Mouse (Mus musculus): ENCODE measurements around the gene Reps2. TPM values are rescaled to one million over a fixed set of nuclear protein-coding genes. Genes with fewer than 3 reads are reported as not detected.

The Reps2 gene
- polyA plus RNA-seq, 1 experiment from 2014 or later, result 1.4 TPM

DNA sequence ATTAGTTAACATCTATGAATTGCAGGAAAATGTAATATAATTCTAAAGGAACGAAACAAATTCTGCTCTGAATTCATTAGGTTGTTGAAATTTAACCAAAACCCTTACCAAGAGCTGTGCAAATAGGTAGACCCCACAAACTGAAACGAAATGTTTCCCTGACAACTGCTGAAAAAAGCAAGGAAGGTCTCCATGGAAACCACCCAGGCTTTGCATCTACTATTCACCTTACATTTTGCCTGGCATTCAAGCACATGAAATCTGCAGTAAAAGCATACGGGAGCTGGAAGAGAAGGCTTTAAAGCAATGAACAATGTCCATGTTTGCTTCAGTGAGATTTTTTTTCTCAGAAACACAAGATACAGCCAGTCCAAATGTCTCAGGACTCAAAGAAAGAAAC is 59.1 kb downstream of the Reps2 start:
- Histone ChIP-seq H3K4me1 (no peaks in the 10 kb centered on the region), H3K9me3 (no peaks in the 10 kb centered on the region), H3K27me3 (peaks cover 19% of the 10 kb centered on the region; the same call in 1 of the 2 replicates), H3K4me2 (replicated peaks) (no peak overlapping the region), H3K27ac (no peak overlapping the region), H3K9ac (no peak overlapping the region), H3K4me3 (no peak overlapping the region), H3K36me3 (no peaks in the 10 kb centered on the region)
- 70% methylated on average over 3 of the region's 3 CpGs for WGBS
- ATAC-seq (ENCODE audit: low FRiP score, low read depth), result no peak

DNA sequence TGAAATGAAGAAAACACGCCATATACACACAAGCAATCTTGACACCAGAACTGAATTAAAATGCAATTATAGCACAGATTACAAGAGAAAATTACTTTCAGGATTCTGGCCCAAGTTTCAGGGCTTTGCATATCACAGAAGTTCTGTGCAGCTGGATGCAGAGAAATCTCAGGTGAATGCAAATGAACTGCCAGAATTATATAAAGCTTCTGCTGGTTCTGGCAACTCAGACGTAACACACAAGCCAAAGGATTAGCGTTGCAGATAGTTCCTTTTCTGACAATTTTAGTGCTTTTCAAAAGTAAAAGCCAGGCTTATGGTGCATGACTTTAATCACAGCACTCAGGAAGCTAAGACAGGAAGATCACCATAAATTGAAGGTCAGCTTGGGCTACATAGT is 62.9 kb downstream of the Reps2 start:
- no peak for ATAC-seq (ENCODE audit: low FRiP score, low read depth)

DNA sequence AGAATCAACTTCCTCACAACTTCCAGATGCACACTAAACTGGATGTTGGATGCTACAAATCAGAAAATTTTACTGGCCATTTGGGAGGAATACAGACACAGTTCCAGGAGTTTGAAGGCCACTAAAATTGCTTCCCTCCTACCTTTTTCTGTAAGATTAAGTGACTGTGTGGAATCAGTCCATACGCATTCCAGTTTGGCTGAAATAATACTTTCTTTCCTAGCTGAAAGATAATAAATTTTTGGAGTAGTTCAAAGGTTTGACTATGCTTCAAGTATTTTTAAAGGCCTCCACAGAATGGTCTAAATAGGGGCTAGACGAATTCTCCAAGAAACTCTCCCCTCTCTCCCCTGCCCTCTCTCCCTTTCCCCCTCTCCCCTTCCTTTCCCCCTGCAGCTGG is 75.0 kb downstream of the Reps2 start:
- Histone ChIP-seq H3K27ac (no peak overlapping the region), H3K4me1 (no peaks in the 10 kb centered on the region), H3K36me3 (no peaks in the 10 kb centered on the region), H3K9ac (no peak overlapping the region), H3K4me3 (no peak overlapping the region), H3K4me2 (replicated peaks) (no peak overlapping the region), H3K27me3 (peaks cover 12% of the 10 kb centered on the region; the same call in 1 of the 2 replicates), H3K9me3 (no peaks in the 10 kb centered on the region)
- peak; percentile 78 for ATAC-seq (ENCODE audit: low FRiP score, low read depth)
- 35% methylated on average over 2 of the region's 2 CpGs for WGBS

More for the DNA sequence above, 62.9 kb downstream of the Reps2 start:
- Histone ChIP-seq H3K9ac (no peak overlapping the region), H3K27ac (no peak overlapping the region), H3K4me3 (no peak overlapping the region), H3K4me1 (no peaks in the 10 kb centered on the region), H3K9me3 (no peaks in the 10 kb centered on the region), H3K4me2 (replicated peaks) (no peak overlapping the region), H3K36me3 (no peaks in the 10 kb centered on the region), H3K27me3 (peaks cover 24% of the 10 kb centered on the region; the same call in 1 of the 2 replicates)
- 50% methylated on average over 3 of the region's 3 CpGs for WGBS

DNA sequence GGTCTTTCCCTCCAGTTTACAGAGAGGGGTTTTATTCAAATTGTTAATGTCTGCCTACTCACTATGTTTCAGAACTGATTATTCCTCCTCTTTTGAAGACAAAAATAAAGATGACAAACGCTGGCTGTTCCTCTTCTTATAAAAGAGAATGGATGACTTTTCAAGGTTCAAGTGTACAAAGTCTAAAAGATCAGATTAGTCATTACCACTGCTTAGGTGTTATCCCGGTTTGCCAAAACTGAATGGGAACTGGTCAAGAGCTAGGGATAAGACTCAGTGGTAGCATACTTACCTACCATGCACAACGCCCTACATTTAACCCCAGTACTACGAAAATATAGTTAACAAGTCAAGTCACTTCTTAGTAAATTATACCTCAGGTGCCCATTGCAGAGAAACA is 77.9 kb downstream of the Reps2 start:
- no peak overlapping the region for H3K27ac ChIP-seq
- no peak for ATAC-seq (ENCODE audit: low FRiP score, low read depth)
- H3K36me3 ChIP-seq, result no peaks in the 10 kb centered on the region
- H3K9ac ChIP-seq, result no peak overlapping the region
- no peak overlapping the region for H3K4me3 ChIP-seq
- no peak overlapping the region for H3K4me2 ChIP-seq (replicated peaks)
- no peaks in the 10 kb centered on the region for H3K4me1 ChIP-seq
- peaks cover 20% of the 10 kb centered on the region; the same call in 1 of the 2 replicates for H3K27me3 ChIP-seq
- H3K9me3 ChIP-seq, result no peaks in the 10 kb centered on the region
- 89% methylated on average over 4 of the region's 4 CpGs for WGBS

DNA sequence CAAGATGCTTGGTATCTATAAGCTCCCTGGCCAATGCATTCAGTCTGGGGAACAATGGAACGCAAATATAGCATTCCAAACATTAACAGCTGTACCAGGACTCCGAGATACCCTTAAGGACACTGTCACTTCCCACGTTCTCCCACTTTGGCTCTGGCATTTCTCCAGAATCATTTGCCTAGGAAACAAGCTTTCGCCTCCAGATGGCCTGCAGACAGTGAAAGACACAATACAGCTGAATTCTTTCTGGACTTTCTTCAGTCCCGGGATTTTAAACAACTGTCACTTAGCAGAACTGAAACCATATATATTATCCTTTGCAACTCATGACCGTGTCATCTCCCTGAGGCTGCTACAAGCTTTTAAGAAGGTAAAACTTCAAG is 87.0 kb downstream of the Reps2 start:
- no peak for ATAC-seq (ENCODE audit: low FRiP score, low read depth)
- H3K4me2 ChIP-seq (replicated peaks), result no peak overlapping the region
- H3K9ac ChIP-seq, result no peak overlapping the region
- no peak overlapping the region for H3K27ac ChIP-seq
- H3K9me3 ChIP-seq, result no peaks in the 10 kb centered on the region
- no peaks in the 10 kb centered on the region for H3K4me1 ChIP-seq
- 63% methylated on average over 6 of the region's 6 CpGs for WGBS
- no peak overlapping the region for H3K4me3 ChIP-seq
- peaks cover 32% of the 10 kb centered on the region for H3K27me3 ChIP-seq
- no peaks in the 10 kb centered on the region for H3K36me3 ChIP-seq

DNA sequence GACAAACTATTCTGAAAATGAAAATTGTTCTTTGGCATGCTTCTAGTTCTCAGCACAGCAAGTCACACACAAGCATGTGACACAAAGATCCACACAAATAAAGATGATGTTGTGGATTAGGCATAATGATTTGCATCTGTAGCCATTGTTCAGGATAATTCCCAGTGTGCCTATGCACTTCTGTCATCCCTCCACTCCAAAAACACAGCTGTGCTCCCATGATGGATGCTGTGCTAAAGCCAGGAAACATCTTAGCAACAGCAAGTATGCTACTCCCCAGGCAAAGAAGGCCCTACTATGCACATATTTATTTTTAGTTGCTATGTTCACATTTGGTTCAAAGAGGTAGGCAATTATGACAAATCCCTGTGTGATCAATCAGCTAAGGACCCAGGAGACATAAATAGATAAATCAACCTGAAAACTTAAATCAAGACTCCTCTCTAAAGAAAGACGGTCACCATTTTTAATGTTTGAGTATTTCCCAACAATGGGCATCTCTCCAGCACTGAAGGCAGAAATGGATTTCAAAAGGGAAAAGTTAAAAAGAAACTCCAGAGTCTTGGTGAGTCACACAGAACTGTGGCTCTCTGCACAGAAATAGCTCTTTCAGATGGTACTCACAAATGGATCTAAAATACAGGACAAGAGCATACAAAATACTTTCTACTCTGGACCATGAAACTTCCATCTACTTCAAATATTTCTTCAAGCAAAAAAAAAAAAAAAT is 87.6 kb downstream of the Reps2 start:
- H3K4me3 ChIP-seq, result no peak overlapping the region
- ATAC-seq (ENCODE audit: low FRiP score, low read depth), result no peak
- H3K27ac ChIP-seq, result no peak overlapping the region
- H3K9me3 ChIP-seq, result no peaks in the 10 kb centered on the region
- H3K27me3 ChIP-seq, result peaks cover 29% of the 10 kb centered on the region
- WGBS, result 68% methylated on average over 1 of the region's 1 CpGs
- no peak overlapping the region for H3K9ac ChIP-seq
- no peaks in the 10 kb centered on the region for H3K4me1 ChIP-seq
- no peak overlapping the region for H3K4me2 ChIP-seq (replicated peaks)
- H3K36me3 ChIP-seq, result no peaks in the 10 kb centered on the region

DNA sequence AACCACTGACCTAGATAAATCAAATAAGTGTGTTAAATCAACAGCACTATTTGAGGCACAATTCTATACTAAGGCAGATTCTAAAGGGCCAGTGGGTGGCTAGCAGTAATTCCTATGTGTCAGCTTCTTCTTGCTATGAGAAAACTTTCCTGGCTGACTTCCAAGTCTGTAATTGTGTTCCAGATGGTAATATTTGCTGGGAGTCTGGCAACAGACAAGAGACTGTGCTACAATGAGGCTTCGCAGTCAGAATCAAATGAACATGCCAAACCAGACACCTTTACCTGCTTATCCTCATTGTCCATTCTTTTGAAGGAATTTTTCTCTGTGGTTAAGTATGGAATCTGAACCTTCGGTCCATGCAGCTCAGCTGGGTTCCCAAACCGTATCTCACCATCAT is 88.9 kb downstream of the Reps2 start:
- Histone ChIP-seq H3K4me1 (no peaks in the 10 kb centered on the region), H3K36me3 (no peaks in the 10 kb centered on the region), H3K4me2 (replicated peaks) (no peak overlapping the region), H3K27ac (no peak overlapping the region), H3K9me3 (no peaks in the 10 kb centered on the region), H3K9ac (no peak overlapping the region), H3K4me3 (no peak overlapping the region), H3K27me3 (peaks cover 29% of the 10 kb centered on the region)
- ATAC-seq (ENCODE audit: low FRiP score, low read depth), result no peak
- WGBS, result 63% methylated on average over 3 of the region's 3 CpGs

DNA sequence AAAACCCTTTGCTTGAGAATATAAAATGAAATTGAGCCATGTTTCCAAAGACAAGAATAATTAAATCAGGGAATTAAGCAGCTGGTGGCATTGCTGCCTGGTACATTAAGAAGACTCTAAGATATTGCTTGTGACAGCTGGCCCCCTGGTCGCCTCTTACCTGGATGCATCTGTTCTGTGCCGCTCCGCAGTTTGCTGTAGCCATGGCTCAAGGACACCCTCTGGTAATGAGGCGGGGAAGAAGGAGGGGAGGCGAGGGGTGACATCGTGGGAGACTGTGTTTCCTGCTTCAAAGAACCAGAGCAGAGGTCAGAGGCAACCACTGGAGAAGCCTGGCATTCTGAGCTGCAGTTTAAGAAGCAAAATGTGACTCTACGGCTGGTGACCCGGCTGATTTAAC is 91.1 kb downstream of the Reps2 start:
- WGBS, result 43% methylated on average over 8 of the region's 8 CpGs
- ATAC-seq (ENCODE audit: low FRiP score, low read depth), result no peak
- H3K27me3 ChIP-seq, result peaks cover 28% of the 10 kb centered on the region

DNA sequence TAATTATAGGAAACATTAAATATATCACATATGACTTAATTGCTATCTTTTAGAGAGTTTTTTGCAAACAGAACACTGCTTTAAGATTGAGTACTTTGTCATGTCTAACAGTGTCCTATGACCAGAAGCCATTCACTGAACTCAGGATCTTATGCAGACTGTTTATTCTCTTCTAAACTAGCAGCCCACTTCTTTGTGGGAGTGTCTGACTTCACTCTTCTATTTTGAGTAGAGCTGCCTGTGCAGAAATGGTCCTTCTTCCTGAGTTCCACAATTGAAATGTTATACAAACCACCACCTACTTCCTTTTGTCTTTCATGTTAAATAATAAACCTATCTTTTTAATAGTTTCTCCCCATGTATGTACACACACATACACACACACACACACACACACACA is 98.4 kb downstream of the Reps2 start:
- no peak for ATAC-seq (ENCODE audit: low FRiP score, low read depth)
- Histone ChIP-seq H3K36me3 (no peaks in the 10 kb centered on the region), H3K9ac (no peak overlapping the region), H3K4me2 (replicated peaks) (no peak overlapping the region), H3K27ac (no peak overlapping the region), H3K4me1 (no peaks in the 10 kb centered on the region), H3K4me3 (no peak overlapping the region), H3K27me3 (peaks cover 35% of the 10 kb centered on the region; the same call in 1 of the 2 replicates), H3K9me3 (no peaks in the 10 kb centered on the region)

More for the DNA sequence above, 91.1 kb downstream of the Reps2 start:
- H3K4me3 ChIP-seq, result no peak overlapping the region
- no peak overlapping the region for H3K27ac ChIP-seq
- no peaks in the 10 kb centered on the region for H3K36me3 ChIP-seq
- H3K9ac ChIP-seq, result no peak overlapping the region
- no peak overlapping the region for H3K4me2 ChIP-seq (replicated peaks)
- H3K4me1 ChIP-seq, result no peaks in the 10 kb centered on the region
- H3K9me3 ChIP-seq, result no peaks in the 10 kb centered on the region

DNA sequence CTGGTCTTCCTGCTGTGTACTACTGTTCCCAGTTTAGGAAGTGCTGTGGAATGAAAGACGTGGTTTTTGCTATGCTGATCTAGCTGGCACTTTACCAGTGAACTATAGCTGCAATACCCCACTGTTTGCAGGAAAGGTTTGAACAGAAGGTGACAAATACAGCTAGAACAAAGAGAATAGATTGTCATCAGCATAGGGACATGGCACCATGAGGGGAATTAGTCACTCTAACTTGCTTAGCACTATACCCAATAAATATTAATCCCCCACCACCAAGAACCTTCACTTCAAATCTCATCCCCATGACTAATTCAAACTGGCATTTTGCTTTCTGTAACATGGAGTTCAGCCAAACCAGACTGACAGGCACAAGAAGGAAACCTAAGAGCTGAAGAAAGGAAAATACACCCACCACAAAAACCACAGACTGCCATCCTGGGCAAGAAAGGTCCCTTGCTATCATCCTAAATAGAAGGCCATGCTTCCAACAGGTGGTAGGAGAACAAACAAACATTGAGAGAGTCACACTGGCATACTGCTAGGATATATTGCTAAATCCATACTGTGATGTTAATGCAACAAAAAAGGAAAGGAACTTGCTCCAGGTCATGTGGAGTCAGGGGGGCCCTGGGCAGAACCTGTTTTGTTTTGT is 100.7 kb downstream of the Reps2 start:
- no peak for ATAC-seq (ENCODE audit: low FRiP score, low read depth)
- H3K9ac ChIP-seq, result no peak overlapping the region
- H3K36me3 ChIP-seq, result no peaks in the 10 kb centered on the region

DNA sequence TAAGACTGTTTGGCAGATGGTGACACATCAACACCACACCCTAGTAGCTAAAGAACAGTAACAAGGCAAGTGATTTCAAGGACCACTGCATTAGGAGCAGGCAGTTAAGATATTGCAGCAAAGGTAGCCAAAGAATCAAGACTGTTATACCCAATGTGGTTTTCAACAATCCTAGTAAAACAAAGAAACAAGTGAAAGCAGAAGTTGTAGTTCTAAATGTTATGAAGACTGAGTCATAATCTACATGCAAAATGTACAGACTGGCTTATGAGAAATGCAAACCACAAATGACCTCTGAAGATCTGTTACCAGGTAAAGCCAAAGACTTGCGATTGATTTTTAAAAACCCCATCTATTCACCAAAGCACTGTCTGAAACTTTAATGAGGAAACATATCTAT is 101.5 kb downstream of the Reps2 start:
- no peaks in the 10 kb centered on the region for H3K36me3 ChIP-seq
- H3K9ac ChIP-seq, result no peak overlapping the region
- WGBS, result 93% methylated on average over 1 of the region's 1 CpGs
- H3K4me2 ChIP-seq (replicated peaks), result no peak overlapping the region
- no peak for ATAC-seq (ENCODE audit: low FRiP score, low read depth)
- H3K4me1 ChIP-seq, result no peaks in the 10 kb centered on the region
- H3K27ac ChIP-seq, result no peak overlapping the region
- peaks cover 35% of the 10 kb centered on the region; the same call in 1 of the 2 replicates for H3K27me3 ChIP-seq
- H3K9me3 ChIP-seq, result no peaks in the 10 kb centered on the region
- no peak overlapping the region for H3K4me3 ChIP-seq

More for the DNA sequence above, 100.7 kb downstream of the Reps2 start:
- 59% methylated on average over 1 of the region's 1 CpGs for WGBS
- Histone ChIP-seq H3K4me2 (replicated peaks) (no peak overlapping the region), H3K27me3 (peaks cover 38% of the 10 kb centered on the region; the same call in 1 of the 2 replicates), H3K27ac (no peak overlapping the region), H3K4me1 (no peaks in the 10 kb centered on the region), H3K4me3 (no peak overlapping the region), H3K9me3 (no peaks in the 10 kb centered on the region)

DNA sequence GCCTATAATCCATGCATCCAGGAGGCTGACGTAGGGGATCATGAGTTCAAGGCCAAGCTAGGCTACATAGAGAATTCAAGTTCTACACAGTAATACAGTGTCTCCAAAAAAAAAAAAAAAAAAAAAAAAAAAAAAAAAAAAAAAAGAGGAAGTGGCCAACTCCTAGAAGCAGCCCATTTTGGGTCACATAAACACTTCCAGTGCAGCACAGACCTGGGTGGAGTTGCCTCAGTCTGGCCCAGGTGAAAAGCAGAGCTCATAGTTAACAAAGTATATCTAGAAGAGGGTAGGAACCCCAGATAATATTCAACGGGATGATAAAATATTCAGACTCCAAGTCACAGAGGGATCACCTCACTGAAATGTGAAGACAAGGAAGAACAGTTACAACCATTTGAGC is 112.4 kb downstream of the Reps2 start:
- Histone ChIP-seq H3K27ac (no peak overlapping the region), H3K36me3 (no peaks in the 10 kb centered on the region), H3K4me2 (replicated peaks) (no peak overlapping the region), H3K4me3 (no peak overlapping the region), H3K9ac (no peak overlapping the region), H3K9me3 (no peaks in the 10 kb centered on the region), H3K4me1 (no peaks in the 10 kb centered on the region), H3K27me3 (peaks cover 19% of the 10 kb centered on the region; the same call in 1 of the 2 replicates)
- no peak for ATAC-seq (ENCODE audit: low FRiP score, low read depth)
- WGBS, result 93% methylated on average over 2 of the region's 2 CpGs
